Mouse (Mus musculus): ENCODE measurements around the gene Flvcr2.

Gene Flvcr2

GRCm38 (mm10) chr12:85794094-85794493 is 47.8 kb downstream of the Flvcr2 start:
- no peak for DNase-seq (ENCODE audit: low spot score in 2 of 2)

- DNase-seq (ENCODE audit: low spot score in 2 of 2), result no peak
Measured at GRCm38 (mm10) chr12:85795551-85795950, 49.2 kb downstream of the Flvcr2 start.

DNA sequence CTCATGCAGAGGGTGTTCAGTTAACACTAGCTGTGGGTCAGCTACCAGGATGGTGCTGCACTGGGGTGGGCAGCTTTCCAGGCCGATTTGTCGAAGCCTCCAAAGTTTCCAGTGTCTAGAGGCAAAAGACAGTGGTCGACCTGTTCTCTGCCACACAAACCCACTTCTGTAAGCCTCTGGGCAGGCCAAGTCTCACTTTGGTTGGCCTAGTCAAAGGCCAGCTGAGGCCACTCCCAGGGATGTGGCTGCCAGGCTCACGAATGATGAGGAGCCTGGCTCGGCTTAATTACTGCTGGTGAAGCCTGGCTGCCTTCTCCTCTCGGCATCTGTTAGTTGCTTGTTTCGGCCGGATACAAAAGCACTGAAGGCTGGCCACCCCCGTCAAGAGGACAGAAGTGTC is 53.7 kb downstream of the Flvcr2 start:
- no peak for DNase-seq (ENCODE audit: low spot score in 2 of 2)

DNA sequence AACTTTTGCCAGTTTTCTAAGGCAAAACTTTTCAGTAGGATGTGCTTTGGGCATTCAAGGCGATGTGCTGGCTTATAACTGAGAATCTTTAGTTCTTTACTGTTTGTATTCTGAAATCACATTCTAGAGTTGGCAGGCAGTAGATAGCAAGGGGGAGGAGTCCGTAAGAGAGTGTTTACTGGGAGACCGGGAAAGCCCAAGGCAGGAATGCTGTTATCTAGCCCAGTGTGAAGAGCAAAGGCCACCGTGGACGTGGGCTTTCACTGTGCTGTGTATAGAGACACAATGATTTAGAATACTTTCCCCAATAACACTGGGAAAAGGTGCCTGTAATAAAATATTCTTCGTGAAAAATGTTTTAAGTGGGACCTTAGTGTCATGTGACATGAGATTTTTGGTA is 63.4 kb downstream of the Flvcr2 start:
- DNase-seq (ENCODE audit: low spot score in 2 of 2), result no peak

- no peak for DNase-seq (ENCODE audit: low spot score in 2 of 2)
Measured at GRCm38 (mm10) chr12:85810959-85811358, 64.6 kb downstream of the Flvcr2 start.

GRCm38 (mm10) chr12:85811676-85812075 is 65.3 kb downstream of the Flvcr2 start:
- DNase-seq (ENCODE audit: low spot score in 2 of 2), result no peak

DNA sequence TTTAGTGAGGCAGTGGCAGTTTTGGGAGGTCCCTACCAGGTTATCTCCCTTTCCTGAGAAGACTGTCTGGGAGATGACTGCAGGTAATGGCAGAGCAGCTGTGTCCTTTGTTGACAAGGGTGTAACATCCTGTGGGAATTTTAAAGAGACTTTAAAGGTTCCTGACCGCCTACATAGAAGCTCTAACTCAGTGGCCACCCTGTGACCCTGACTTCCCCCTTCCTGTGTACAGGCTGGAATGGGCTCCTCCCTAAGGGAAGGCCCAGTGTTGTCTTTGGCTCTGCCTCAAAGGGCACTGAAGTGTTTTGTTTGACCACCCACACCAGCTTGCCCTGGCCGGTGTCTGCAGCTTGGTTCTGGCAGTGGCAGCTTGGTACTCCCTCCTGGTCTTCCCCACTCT is 67.3 kb downstream of the Flvcr2 start:
- DNase-seq (ENCODE audit: low spot score in 2 of 2), result no peak

GRCm38 (mm10) chr12:85822051-85822450 is 75.7 kb downstream of the Flvcr2 start:
- DNase-seq (ENCODE audit: low spot score in 2 of 2), result no peak

DNA sequence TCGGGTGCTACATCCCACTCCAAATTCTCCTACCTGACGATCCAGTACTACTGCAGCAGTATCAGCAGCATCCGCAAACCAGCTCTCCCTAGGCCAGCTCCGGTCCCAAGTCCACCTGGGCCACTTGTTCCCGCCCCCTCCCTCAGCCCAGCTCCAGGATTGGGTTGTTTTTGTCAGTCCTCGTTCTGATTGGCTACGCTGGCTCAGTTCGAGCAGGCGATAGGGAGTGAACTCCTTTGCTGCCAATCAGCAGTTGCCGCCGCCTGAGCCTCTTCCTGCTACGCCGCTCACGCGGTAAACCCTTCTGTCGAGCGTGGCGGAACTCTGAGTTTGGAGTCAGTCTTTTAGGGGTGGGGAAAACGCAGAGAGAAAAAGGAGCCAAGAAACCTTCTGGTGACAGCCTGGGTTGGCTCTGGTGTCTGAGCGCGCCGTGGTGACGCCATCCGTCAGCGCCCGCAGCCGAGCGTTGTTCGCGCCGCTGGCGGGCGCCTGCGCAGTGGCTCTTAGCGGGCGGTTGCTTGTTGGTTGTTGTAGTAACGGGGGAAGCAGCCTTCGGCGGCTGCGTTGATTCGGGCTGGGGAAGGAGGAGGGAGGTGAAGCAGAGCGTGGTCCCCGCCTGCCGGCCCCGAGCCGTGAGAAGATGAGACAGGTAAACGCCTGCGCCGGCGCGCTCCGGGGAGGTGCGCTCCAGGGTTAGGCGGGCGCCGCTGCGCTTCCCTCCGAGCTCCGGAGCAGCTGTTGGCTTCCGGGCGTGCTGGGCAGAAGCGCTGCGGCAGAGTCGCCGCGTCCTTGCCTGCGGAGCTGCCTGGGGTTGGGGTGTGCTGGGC is 78.3 kb downstream of the Flvcr2 start, which contains the start of the genes Erg28 and Ttll5:
Gene Erg28 (minus strand): TSS at position 113 of the 827 bp plus-strand sequence.
Gene Ttll5 (plus strand): TSS at position 222 of the 827 bp plus-strand sequence.
- peak; percentile 92 to 94 for DNase-seq (ENCODE audit: low spot score in 2 of 2)

GRCm38 (mm10) chr12:85825361-85825760 is 79.0 kb downstream of the Flvcr2 start:
- no peak for DNase-seq (ENCODE audit: low spot score in 2 of 2)

- DNase-seq (ENCODE audit: low spot score in 2 of 2), result no peak
Measured at GRCm38 (mm10) chr12:85825822-85826221, 79.5 kb downstream of the Flvcr2 start.

GRCm38 (mm10) chr12:85828856-85829255 is 82.5 kb downstream of the Flvcr2 start:
- no peak for DNase-seq (ENCODE audit: low spot score in 2 of 2)

DNA sequence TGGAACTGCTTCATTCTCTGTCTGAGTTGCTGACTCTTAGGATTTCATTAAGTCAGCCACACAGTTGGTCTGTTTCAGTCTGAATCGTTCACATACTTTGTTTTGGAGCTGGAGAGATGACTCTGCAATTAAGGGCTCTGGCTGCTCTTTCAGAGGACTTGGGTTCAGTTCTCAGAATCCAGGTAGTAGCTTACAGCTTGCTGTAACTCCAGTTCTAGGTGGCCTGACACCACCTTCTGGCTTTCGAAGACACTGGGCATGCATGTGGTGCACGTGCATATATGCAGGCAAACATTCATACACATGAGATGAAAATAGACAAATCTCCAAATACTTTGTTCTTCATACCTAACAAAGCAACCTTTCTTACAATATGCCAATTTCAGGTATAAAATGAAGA is 83.5 kb downstream of the Flvcr2 start:
- DNase-seq (ENCODE audit: low spot score in 2 of 2), result no peak

DNA sequence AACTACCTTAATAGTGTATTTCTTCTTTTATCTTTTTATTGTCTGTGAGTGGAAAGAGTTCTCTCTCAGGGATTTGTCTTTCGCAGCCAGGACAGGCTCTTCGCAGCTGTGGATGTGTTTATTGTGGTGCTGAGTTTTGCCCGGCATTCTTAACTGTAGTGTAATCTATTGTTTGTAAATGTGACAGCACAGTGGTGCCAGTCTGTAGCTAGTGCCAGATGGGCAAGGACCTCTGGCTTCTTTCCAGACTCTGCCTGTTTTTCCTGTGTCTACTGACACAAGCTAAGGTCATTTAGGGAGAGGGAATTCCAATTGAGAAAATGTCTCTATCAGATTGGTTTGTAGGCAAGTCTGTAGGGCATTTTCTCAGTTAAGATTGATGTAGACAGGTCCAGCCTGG is 84.4 kb downstream of the Flvcr2 start:
- no peak for DNase-seq (ENCODE audit: low spot score in 2 of 2)

DNA sequence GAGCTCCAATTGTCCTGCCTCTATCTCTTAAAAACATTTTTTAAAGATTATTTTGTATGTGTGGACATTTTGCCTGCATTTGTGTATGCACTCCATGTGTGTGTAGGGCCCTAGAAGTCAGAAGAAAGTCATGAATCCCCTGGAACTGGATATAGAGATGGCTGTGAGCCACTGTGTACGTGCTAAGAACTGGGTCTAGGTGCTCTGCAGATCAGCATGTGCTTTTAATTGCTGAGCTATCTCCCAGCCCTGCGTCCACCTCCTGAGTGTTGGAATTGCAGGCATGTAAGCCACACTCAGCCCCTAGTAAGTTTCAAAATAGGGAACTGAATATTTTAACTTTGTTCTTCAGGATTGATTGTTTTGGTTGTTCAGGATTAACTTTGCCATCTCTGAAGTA is 88.2 kb downstream of the Flvcr2 start:
- no peak for DNase-seq (ENCODE audit: low spot score in 2 of 2)

DNA sequence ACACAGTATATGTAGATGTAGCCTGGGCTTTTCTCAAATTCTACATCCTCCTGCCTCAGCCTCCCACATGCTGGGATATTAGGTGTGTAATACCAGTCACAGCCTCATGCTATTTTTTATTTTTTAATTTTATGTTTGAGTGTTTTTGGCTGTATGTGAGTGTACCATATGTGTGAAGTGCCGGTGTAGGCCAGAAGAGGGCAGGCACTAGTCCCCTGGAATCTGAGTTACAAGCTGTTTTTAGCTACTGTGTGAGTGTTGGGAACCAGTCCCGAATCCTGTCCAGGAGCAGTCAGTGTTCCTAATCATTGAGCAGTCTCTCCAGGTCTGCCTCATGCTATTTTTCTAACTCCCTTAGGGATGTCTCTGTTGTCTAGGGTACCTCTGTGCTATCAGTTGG is 91.4 kb downstream of the Flvcr2 start:
- no peak for DNase-seq (ENCODE audit: low spot score in 2 of 2)

DNA sequence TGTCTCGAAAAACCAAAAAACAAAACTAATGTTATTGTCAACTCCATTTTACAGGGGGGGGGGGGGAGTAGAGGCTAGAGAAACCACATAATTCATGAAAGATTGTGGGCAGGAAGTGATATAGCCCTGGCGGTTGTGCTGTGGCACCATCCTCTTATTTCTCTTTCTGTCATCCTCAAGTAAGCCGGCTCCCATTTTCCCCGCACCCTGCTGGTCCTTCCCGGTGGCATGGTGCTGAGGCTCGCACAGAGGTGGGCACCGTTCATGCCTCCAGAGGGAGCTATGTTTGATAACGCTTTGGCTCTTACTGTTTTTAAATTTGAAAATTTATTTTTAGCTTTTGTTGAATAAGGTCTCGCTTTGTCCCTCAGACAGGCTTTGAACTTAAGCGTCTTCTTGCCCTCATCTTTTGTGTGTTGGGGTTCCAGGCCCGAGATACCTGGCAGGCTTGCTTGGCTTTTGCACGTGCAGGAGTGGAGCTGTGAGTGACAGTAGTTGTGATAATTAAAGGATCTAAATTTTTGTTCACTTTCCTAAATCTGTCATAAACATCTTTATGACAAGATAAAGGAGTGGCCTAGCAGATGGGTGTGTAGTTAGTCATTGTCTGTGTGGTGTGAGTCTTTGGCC is 93.1 kb downstream of the Flvcr2 start:
- no peak for DNase-seq (ENCODE audit: low spot score in 2 of 2)

DNA sequence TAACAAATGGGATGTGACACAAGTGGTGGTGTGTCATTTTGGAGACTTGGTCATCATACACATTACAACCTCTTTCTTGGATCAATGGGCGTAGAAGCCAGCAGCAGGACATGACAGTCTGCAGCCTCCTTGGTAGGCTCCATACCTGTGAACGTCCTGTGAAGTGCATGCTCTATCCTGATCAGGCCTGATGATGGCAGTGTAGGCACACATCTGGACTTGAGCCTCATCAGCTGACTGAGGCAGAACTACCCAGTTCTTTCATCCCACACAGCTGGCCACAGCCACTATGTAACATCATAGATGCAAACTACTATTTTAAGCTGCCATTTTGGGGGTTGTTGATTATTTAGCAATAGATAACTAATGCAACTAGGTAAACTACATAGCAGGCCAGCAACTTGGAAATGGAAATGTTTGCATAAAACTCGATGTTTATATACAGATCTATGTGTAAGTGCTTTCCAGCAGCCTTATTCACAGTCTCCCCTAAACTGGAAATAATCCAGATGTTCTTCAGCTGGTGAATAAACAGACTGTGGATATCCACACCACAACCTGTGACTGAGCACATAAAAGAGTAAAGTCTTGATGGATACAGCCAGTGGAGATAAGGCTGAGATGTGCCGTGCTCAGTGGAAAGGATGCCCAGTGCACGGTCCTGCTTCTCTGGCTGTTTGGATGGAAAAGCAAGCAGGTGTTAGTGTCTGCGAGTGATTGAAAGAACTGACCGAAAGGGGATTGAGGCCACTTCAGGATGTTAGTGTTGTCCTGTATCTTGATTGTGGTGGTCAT is 102.0 kb downstream of the Flvcr2 start:
- peak in 1 of 2 experiments; percentile 23 for DNase-seq (ENCODE audit: low spot score in 2 of 2)

DNA sequence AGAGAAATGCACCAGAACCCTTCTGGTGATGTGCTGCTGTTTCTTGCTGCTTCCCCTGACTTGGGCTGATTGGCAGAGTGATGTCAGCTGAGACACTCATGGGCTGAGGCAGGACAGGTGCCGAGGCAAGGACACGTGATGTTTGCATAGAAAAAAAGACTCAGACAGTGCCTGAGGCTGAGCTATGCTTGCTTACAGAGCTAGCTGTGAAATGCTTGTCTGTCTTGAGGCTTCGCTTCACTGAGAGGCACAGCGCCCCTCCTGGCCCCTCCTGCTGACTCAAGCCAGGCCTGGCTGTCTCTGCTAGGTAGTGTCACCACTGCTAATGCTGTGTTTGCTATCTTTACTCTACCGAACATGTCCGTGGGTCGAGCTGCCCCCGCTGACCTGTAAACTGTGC is 104.3 kb downstream of the Flvcr2 start:
- DNase-seq (ENCODE audit: low spot score in 2 of 2), result no peak

GRCm38 (mm10) chr12:85853836-85854235 is 107.5 kb downstream of the Flvcr2 start:
- no peak for DNase-seq (ENCODE audit: low spot score in 2 of 2)

DNA sequence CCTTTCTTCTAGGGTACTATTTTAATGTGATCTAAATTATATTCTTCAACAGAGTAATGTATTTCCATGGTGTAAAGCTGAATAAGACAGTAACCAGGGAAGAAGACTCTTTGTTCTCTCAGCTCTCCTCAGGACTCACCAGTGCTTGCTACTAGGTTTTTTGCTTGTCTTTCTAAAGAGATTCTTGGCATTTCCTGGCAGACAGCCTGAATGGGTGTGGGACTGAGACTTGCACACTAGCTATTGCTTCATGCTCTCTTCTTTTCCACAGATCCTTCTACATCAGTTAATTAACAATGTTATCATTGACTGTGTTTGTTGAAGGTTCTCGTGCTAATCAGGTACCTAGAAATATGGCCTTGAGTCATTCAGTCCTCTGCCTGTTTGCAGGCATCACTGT is 107.9 kb downstream of the Flvcr2 start:
- no peak for DNase-seq (ENCODE audit: low spot score in 2 of 2)

- no peak for DNase-seq (ENCODE audit: low spot score in 2 of 2)
Measured at GRCm38 (mm10) chr12:85857300-85857699, 111.0 kb downstream of the Flvcr2 start.

Data from frontal cortex, postnatal 25 days (tissue).